Mouse (Mus musculus): ENCODE data around the gene Dtd2. TPM values are rescaled to one million over a fixed set of nuclear protein-coding genes. Genes with fewer than 3 reads are reported as not detected.

Gene Dtd2
- polyA plus RNA-seq, 2 experiments = 11.1 to 12.0 TPM

GRCm38 (mm10) chr12:51988536-51988935 is 17.8 kb downstream of the Dtd2 start:
- Histone ChIP-seq H3K9ac (replicated peaks) (no peak overlapping the region), H3K4me2 (ENCODE audit: low read depth) (no peak overlapping the region), H3K4me3 (ENCODE audit: insufficient read depth in 1 of 2, low read depth in 2 of 2, low read length in 2 of 2) (no peak overlapping the region), H3K4me1 (replicated peaks; ENCODE audit: control insufficient read depth in 2 of 2, insufficient read depth in 2 of 2, low read length in 1 of 2) (0 out of 4 replicates have a peak, but pooled peaks cover 0 to 2% of the 10 kb centered on the region in 2 experiments), H3K36me3 (replicated peaks; ENCODE audit: control insufficient read depth, insufficient read depth, low read depth) (no peaks in the 10 kb centered on the region), H3K9me3 (ENCODE audit: control insufficient read depth, low read length) (no peaks in the 10 kb centered on the region), H3K27me3 (ENCODE audit: control insufficient read depth, insufficient read depth, low read length) (no peaks in the 10 kb centered on the region), H3K27ac (no peak overlapping the region)
- no peak for TF ChIP-seq EP300 (IDR thresholded peaks at IDR 0.05; ENCODE audit: low read depth)
- no peak for TF ChIP-seq CTCF (IDR thresholded peaks at IDR 0.05; ENCODE audit: low read depth)
- ATAC-seq (ENCODE audit: insufficient read depth) (no peak), DNase-seq (ENCODE audit: low read depth in 3 of 3, low spot score in 3 of 3) (no peak)
- WGBS (ENCODE audit: insufficient replicate concordance) = 65% methylated on average over 5 of the region's 5 CpGs

GRCm38 (mm10) chr12:51985826-51986225 is 20.5 kb downstream of the Dtd2 start:
- TF ChIP-seq CTCF (IDR thresholded peaks at IDR 0.05; ENCODE audit: low read depth) = no peak
- TF ChIP-seq EP300 (IDR thresholded peaks at IDR 0.05; ENCODE audit: low read depth) = no peak
- Histone ChIP-seq H3K4me3 (ENCODE audit: insufficient read depth in 1 of 2, low read depth in 2 of 2, low read length in 2 of 2) (no peak overlapping the region), H3K27me3 (ENCODE audit: control insufficient read depth, insufficient read depth, low read length) (no peaks in the 10 kb centered on the region)

GRCm38 (mm10) chr12:51985163-51985748 is 21.0 kb downstream of the Dtd2 start:
- H3K4me3 ChIP-seq (ENCODE audit: insufficient read depth in 1 of 2, low read depth in 2 of 2, low read length in 2 of 2) = no peak overlapping the region
- H3K9ac ChIP-seq (replicated peaks) = no peak overlapping the region
- H3K4me1 ChIP-seq (replicated peaks; ENCODE audit: control insufficient read depth in 2 of 2, insufficient read depth in 2 of 2, low read length in 1 of 2) = 0 out of 4 replicates have a peak, but pooled peaks cover 0 to 2% of the 10 kb centered on the region in 2 experiments
- no peaks in the 10 kb centered on the region for H3K27me3 ChIP-seq (ENCODE audit: control insufficient read depth, insufficient read depth, low read length)
- no peaks in the 10 kb centered on the region for H3K36me3 ChIP-seq (replicated peaks; ENCODE audit: control insufficient read depth, insufficient read depth, low read depth)
- H3K9me3 ChIP-seq (ENCODE audit: control insufficient read depth, low read length) = no peaks in the 10 kb centered on the region
- DNase-seq (ENCODE audit: low read depth in 3 of 3, low spot score in 3 of 3) = no peak
- TF ChIP-seq EP300 (IDR thresholded peaks at IDR 0.05; ENCODE audit: low read depth) (no peak), CTCF (IDR thresholded peaks at IDR 0.05; ENCODE audit: low read depth) (no peak)
- H3K27ac ChIP-seq = no peak overlapping the region
- ATAC-seq (ENCODE audit: insufficient read depth) = no peak
- no peak overlapping the region for H3K4me2 ChIP-seq (ENCODE audit: low read depth)
- WGBS (ENCODE audit: insufficient replicate concordance) = 26% methylated on average over 3 of the region's 3 CpGs

More at GRCm38 (mm10) chr12:51985826-51986225, 20.5 kb downstream of the Dtd2 start:
- no peak overlapping the region for H3K27ac ChIP-seq
- 46% methylated on average over 4 of the region's 4 CpGs for WGBS (ENCODE audit: insufficient replicate concordance)
- H3K9ac ChIP-seq (replicated peaks) = no peak overlapping the region
- 0 out of 4 replicates have a peak, but pooled peaks cover 0 to 2% of the 10 kb centered on the region in 2 experiments for H3K4me1 ChIP-seq (replicated peaks; ENCODE audit: control insufficient read depth in 2 of 2, insufficient read depth in 2 of 2, low read length in 1 of 2)
- H3K9me3 ChIP-seq (ENCODE audit: control insufficient read depth, low read length) = no peaks in the 10 kb centered on the region
- no peak for ATAC-seq (ENCODE audit: insufficient read depth)
- no peaks in the 10 kb centered on the region for H3K36me3 ChIP-seq (replicated peaks; ENCODE audit: control insufficient read depth, insufficient read depth, low read depth)
- no peak for DNase-seq (ENCODE audit: low read depth in 3 of 3, low spot score in 3 of 3)
- H3K4me2 ChIP-seq (ENCODE audit: low read depth) = no peak overlapping the region

- Histone ChIP-seq H3K27me3 (ENCODE audit: control insufficient read depth, insufficient read depth, low read length) (no peaks in the 10 kb centered on the region), H3K4me2 (ENCODE audit: low read depth) (no peak overlapping the region), H3K27ac (no peak overlapping the region), H3K4me1 (replicated peaks; ENCODE audit: control insufficient read depth in 2 of 2, insufficient read depth in 2 of 2, low read length in 1 of 2) (0 out of 4 replicates have a peak, but pooled peaks cover 0 to 2% of the 10 kb centered on the region in 2 experiments), H3K9me3 (ENCODE audit: control insufficient read depth, low read length) (no peaks in the 10 kb centered on the region), H3K36me3 (replicated peaks; ENCODE audit: control insufficient read depth, insufficient read depth, low read depth) (no peaks in the 10 kb centered on the region), H3K4me3 (ENCODE audit: insufficient read depth in 1 of 2, low read depth in 2 of 2, low read length in 2 of 2) (no peak overlapping the region), H3K9ac (replicated peaks) (no peak overlapping the region)
- DNase-seq (ENCODE audit: low read depth in 3 of 3, low spot score in 3 of 3) (no peak), ATAC-seq (ENCODE audit: insufficient read depth) (no peak)
- TF ChIP-seq EP300 (IDR thresholded peaks at IDR 0.05; ENCODE audit: low read depth) (no peak), CTCF (IDR thresholded peaks at IDR 0.05; ENCODE audit: low read depth) (no peak)
- WGBS (ENCODE audit: insufficient replicate concordance) = 64% methylated on average over 1 of the region's 1 CpGs
These were observed 22.7 kb downstream of the Dtd2 start for GRCm38 (mm10) chr12:51983625-51984024.

GRCm38 (mm10) chr12:51976531-51976930 is 29.8 kb downstream of the Dtd2 start:
- H3K4me3 ChIP-seq (ENCODE audit: insufficient read depth in 1 of 2, low read depth in 2 of 2, low read length in 2 of 2) = no peak overlapping the region
- no peak overlapping the region for H3K27ac ChIP-seq
- H3K4me2 ChIP-seq (ENCODE audit: low read depth) = no peak overlapping the region
- no peaks in the 10 kb centered on the region for H3K9me3 ChIP-seq (ENCODE audit: control insufficient read depth, low read length)
- no peak for TF ChIP-seq EP300 (IDR thresholded peaks at IDR 0.05; ENCODE audit: low read depth)
- TF ChIP-seq CTCF (IDR thresholded peaks at IDR 0.05; ENCODE audit: low read depth) = no peak
- H3K9ac ChIP-seq (replicated peaks) = no peak overlapping the region
- no peaks in the 10 kb centered on the region for H3K27me3 ChIP-seq (ENCODE audit: control insufficient read depth, insufficient read depth, low read length)
- WGBS (ENCODE audit: insufficient replicate concordance) = 49% methylated on average over 9 of the region's 9 CpGs
- no peaks in the 10 kb centered on the region for H3K36me3 ChIP-seq (replicated peaks; ENCODE audit: control insufficient read depth, insufficient read depth, low read depth)
- ATAC-seq (ENCODE audit: insufficient read depth) (no peak), DNase-seq (ENCODE audit: low read depth in 3 of 3, low spot score in 3 of 3) (no peak)
- H3K4me1 ChIP-seq (replicated peaks; ENCODE audit: control insufficient read depth in 2 of 2, insufficient read depth in 2 of 2, low read length in 1 of 2) = no peaks in the 10 kb centered on the region; a peak in 1 of 4 replicates
